In genomic region chr14:54416830-54417229, GRCm38 (mm10) we compare ENCODE assay signal across 20 mouse cellular contexts. TPM values are rescaled to one million over a fixed set of nuclear protein-coding genes. Genes with fewer than 3 reads are reported as not detected.
A peak's percentile ranks its signal among the peaks of the same experiment; 100 is the strongest.
DNase-seq lines count a peak whose midpoint lies in the region; ATAC-seq and TF ChIP-seq lines count a peak whose summit lies in the region.
"Had no signal": no experiment of that assay in that cellular context is flagged by ENCODE, and none has a peak within 500 bp of the region (broad histone marks: within the 10 kb centered on the region; RNA-seq: fewer than 3 reads in every experiment).

No protein-coding gene starts in this region.

- H3K4me2 ChIP-seq in kidney, embryonic 16.5 days (replicated peaks; ENCODE audit: low read depth, low read length): no peak overlapping the region
- H3K4me2 ChIP-seq in liver, embryonic 15.5 days: peak overlapping the region; percentile 66

- WGBS in kidney, embryonic 16.5 days: 80% methylated on average over 4 of the region's 4 CpGs
- 80% methylated on average over 4 of the region's 4 CpGs for WGBS in liver, embryonic 15.5 days (ENCODE audit: insufficient replicate concordance)

- no peak for ATAC-seq in kidney, embryonic 16.5 days (ENCODE audit: low FRiP score, low TSS enrichment)
- ATAC-seq in liver, embryonic 15.5 days (ENCODE audit: insufficient read depth): no peak

- no peak for TF ChIP-seq EP300 in ES-Bruce4 (IDR thresholded peaks at IDR 0.05; ENCODE audit: insufficient read depth, low read depth, low read length)

- H3K27ac ChIP-seq in kidney, embryonic 16.5 days (ENCODE audit: low read length): no peak overlapping the region
- H3K27ac ChIP-seq in ES-Bruce4 (ENCODE audit: insufficient read depth, low read length): peak overlapping the region; percentile 60
- 0 out of 2 replicates have a peak overlapping the region, but pooled peaks have one; percentile 64 for H3K27ac ChIP-seq in liver, embryonic 15.5 days (replicated peaks)
- H3K27ac ChIP-seq: forebrain, embryonic 12.5 days; hindbrain, embryonic 13.5 days; limb, embryonic 15.5 days; neural tube, embryonic 15.5 days had no signal

- H3K9me3 ChIP-seq in kidney, embryonic 16.5 days (ENCODE audit: low read length): no peaks in the 10 kb centered on the region
- H3K9me3 ChIP-seq in ES-Bruce4 (replicated peaks; ENCODE audit: control insufficient read depth, insufficient read depth, low read length, poor library complexity, severe bottlenecking): no peaks in the 10 kb centered on the region
- H3K9me3 ChIP-seq in liver, embryonic 15.5 days (replicated peaks): no peaks in the 10 kb centered on the region
- H3K9me3 ChIP-seq: forebrain, embryonic 12.5 days; heart, embryonic 15.5 days; hindbrain, embryonic 13.5 days; limb, embryonic 15.5 days; neural tube, embryonic 15.5 days had no signal

- DNase-seq in adrenal gland, postnatal 14 days: peak; percentile 27
- DNase-seq in adrenal gland, adult (ENCODE audit: inconsistent age in 2 of 2, low spot score in 1 of 2): no peak
- peak; percentile 35 for DNase-seq in kidney, postnatal 10 days
- no peak for DNase-seq in thymus, postnatal 36 days
- DNase-seq in T-cell, adult 2 months (ENCODE audit: low spot score): no peak
- DNase-seq: adrenal gland, adult 8-10 months; cerebellum, adult 11 months; cerebellum, postnatal 36 days; gastrocnemius, postnatal 25 days; midbrain, embryonic 14.5 days; thymus, postnatal 14 days had no signal

- TF ChIP-seq POLR2A in ES-Bruce4 (IDR thresholded peaks at IDR 0.05; ENCODE audit: insufficient read depth, low read length): no peak

- H3K9ac ChIP-seq in kidney, embryonic 16.5 days (replicated peaks; ENCODE audit: low read length): no peak overlapping the region
- H3K9ac ChIP-seq in ES-Bruce4 (ENCODE audit: low read depth, poor library complexity, severe bottlenecking): peak overlapping the region; percentile 61
- H3K9ac ChIP-seq in liver, embryonic 15.5 days: no peak overlapping the region
- H3K9ac ChIP-seq: forebrain, embryonic 12.5 days; heart, embryonic 15.5 days; hindbrain, embryonic 13.5 days; limb, embryonic 15.5 days; neural tube, embryonic 15.5 days had no signal

- H3K4me3 ChIP-seq in kidney, embryonic 16.5 days (ENCODE audit: low read length): no peak overlapping the region
- H3K4me3 ChIP-seq in ES-Bruce4 (ENCODE audit: low read depth, low read length): peak overlapping the region; percentile 62
- H3K4me3 ChIP-seq in liver, embryonic 15.5 days (replicated peaks): peak overlapping the region; percentile 49; the same call in 1 of the 2 replicates
- H3K4me3 ChIP-seq: forebrain, embryonic 12.5 days; limb, embryonic 15.5 days; myocyte; neural tube, embryonic 15.5 days had no signal

- H3K27me3 ChIP-seq in kidney, embryonic 16.5 days (ENCODE audit: insufficient read depth, low read length): no peaks in the 10 kb centered on the region
- H3K27me3 ChIP-seq in ES-Bruce4 (ENCODE audit: control insufficient read depth, insufficient read depth, low read length, poor library complexity, severe bottlenecking): no peaks in the 10 kb centered on the region
- H3K27me3 ChIP-seq in liver, embryonic 15.5 days: no peaks in the 10 kb centered on the region
- H3K27me3 ChIP-seq: heart, embryonic 15.5 days; limb, embryonic 15.5 days had no signal

- no peaks in the 10 kb centered on the region for H3K36me3 ChIP-seq in kidney, embryonic 16.5 days (ENCODE audit: insufficient read depth, low read length)
- no peaks in the 10 kb centered on the region for H3K36me3 ChIP-seq in ES-Bruce4 (ENCODE audit: control insufficient read depth, insufficient read depth, low read length, poor library complexity, severe bottlenecking)
- H3K36me3 ChIP-seq in liver, embryonic 15.5 days (replicated peaks): no peaks in the 10 kb centered on the region
- H3K36me3 ChIP-seq: forebrain, embryonic 12.5 days; heart, embryonic 15.5 days; hindbrain, embryonic 13.5 days; limb, embryonic 15.5 days; neural tube, embryonic 15.5 days had no signal

- TF ChIP-seq CTCF in ES-Bruce4 (IDR thresholded peaks at IDR 0.05; ENCODE audit: low read depth, low read length): no peak

- H3K4me1 ChIP-seq in kidney, embryonic 16.5 days (ENCODE audit: insufficient read depth, low read length): peaks cover 27% of the 10 kb centered on the region
- H3K4me1 ChIP-seq in ES-Bruce4 (ENCODE audit: control insufficient read depth, insufficient read depth, low read length): peaks cover 2% of the 10 kb centered on the region
- peaks cover 45% of the 10 kb centered on the region for H3K4me1 ChIP-seq in liver, embryonic 15.5 days (replicated peaks)

RNA-seq across cellular contexts. Expression of gene Slc7a7, which starts 0.8 kb away (rescaled TPM):
- total RNA-seq in adrenal gland, postnatal 14 days (2021): 4.6 and 6.5 TPM in 2 replicates
- polyA plus RNA-seq in kidney, embryonic 16.5 days (2015; fragmentation: Nextera tagmentation; extraction: Ambion mirVana): 15.7 and 15.8 TPM in 2 replicates
- polyA plus RNA-seq in ES-Bruce4 (2011; ENCODE audit: insufficient read depth, insufficient read length, low read depth, missing spikeins): 46.6 and 47.7 TPM in 2 replicates
- 9.9 and 10.5 TPM in 2 replicates for polyA plus RNA-seq in liver, embryonic 15.5 days (2015; fragmentation: Nextera tagmentation; extraction: Ambion mirVana)

RNA-seq across cellular contexts. Expression of gene Mrpl52, which starts 9.9 kb away (rescaled TPM):
- 186 TPM in 2 replicates for total RNA-seq in adrenal gland, postnatal 14 days (2021)
- 202 and 227 TPM in 2 replicates for polyA plus RNA-seq in kidney, embryonic 16.5 days (2015; fragmentation: Nextera tagmentation; extraction: Ambion mirVana)
- polyA plus RNA-seq in ES-Bruce4 (2011; ENCODE audit: insufficient read depth, insufficient read length, low read depth, missing spikeins): 114 and 115 TPM in 2 replicates
- polyA plus RNA-seq in liver, embryonic 15.5 days (2015; fragmentation: Nextera tagmentation; extraction: Ambion mirVana): 128 and 168 TPM in 2 replicates

RNA-seq across cellular contexts. Expression of gene Mmp14, which starts 14.6 kb away (rescaled TPM):
- 77.7 and 101 TPM in 2 replicates for total RNA-seq in adrenal gland, postnatal 14 days (2021)
- polyA plus RNA-seq in kidney, embryonic 16.5 days (2015; fragmentation: Nextera tagmentation; extraction: Ambion mirVana): 152 and 156 TPM in 2 replicates
- 50.4 and 60.7 TPM in 2 replicates for polyA plus RNA-seq in ES-Bruce4 (2011; ENCODE audit: insufficient read depth, insufficient read length, low read depth, missing spikeins)
- polyA plus RNA-seq in liver, embryonic 15.5 days (2015; fragmentation: Nextera tagmentation; extraction: Ambion mirVana): 22.6 and 24.7 TPM in 2 replicates

RNA-seq across cellular contexts. Expression of gene Lrp10, which starts 47.1 kb away (rescaled TPM):
- total RNA-seq in adrenal gland, postnatal 14 days (2021): 92.0 and 92.5 TPM in 2 replicates
- polyA plus RNA-seq in kidney, embryonic 16.5 days (2015; fragmentation: Nextera tagmentation; extraction: Ambion mirVana): 58.8 and 65.1 TPM in 2 replicates
- polyA plus RNA-seq in ES-Bruce4 (2011; ENCODE audit: insufficient read depth, insufficient read length, low read depth, missing spikeins): 22.9 and 25.8 TPM in 2 replicates
- 21.2 and 23.0 TPM in 2 replicates for polyA plus RNA-seq in liver, embryonic 15.5 days (2015; fragmentation: Nextera tagmentation; extraction: Ambion mirVana)

RNA-seq across cellular contexts. Expression of gene Oxa1l, which starts 56.2 kb away (rescaled TPM):
- total RNA-seq in adrenal gland, postnatal 14 days (2021): 126 and 161 TPM in 2 replicates
- polyA plus RNA-seq in kidney, embryonic 16.5 days (2015; fragmentation: Nextera tagmentation; extraction: Ambion mirVana): 60.2 and 63.7 TPM in 2 replicates
- polyA plus RNA-seq in ES-Bruce4 (2011; ENCODE audit: insufficient read depth, insufficient read length, low read depth, missing spikeins): 86.1 and 96.4 TPM in 2 replicates
- 16.0 and 17.2 TPM in 2 replicates for polyA plus RNA-seq in liver, embryonic 15.5 days (2015; fragmentation: Nextera tagmentation; extraction: Ambion mirVana)

Comparison
In these comparisons a context has a peak if more than half of its experiments do, and no peak if none do; other contexts are left out.
1. DNase-seq: peak in adrenal gland, postnatal 14 days (single experiment) and kidney, postnatal 10 days (single experiment); none in adrenal gland, adult (0 of 2), thymus, postnatal 36 days (0 of 2) and T-cell, adult 2 months (single experiment).